Mouse (Mus musculus): Measurements from ENCODE around the gene Gm28729.

- TF ChIP-seq POLR2A (IDR thresholded peaks at IDR 0.05; ENCODE audit: low read depth, low read length) (no peak), CTCF (IDR thresholded peaks at IDR 0.05; ENCODE audit: extremely low read depth, insufficient read length, insufficient replicate concordance, low read depth, low read length) (no peak)
Observed at GRCm38 (mm10) chr9:96455618-96456017, 69.4 kb downstream of the Gm28729 start.
